Mouse (Mus musculus): ENCODE results near the gene Dnajb4. TPM values are rescaled to one million over a fixed set of nuclear protein-coding genes. Genes with fewer than 3 reads are reported as not detected.
"Not testable (repeated sequence)": the region's sequence is repeated elsewhere in the genome, so short reads cannot be mapped to it uniquely, and the experiment has no call there.

Dnajb4 gene
- polyA plus RNA-seq, 1 experiment from 2014 or later, result 33.7 TPM

DNA sequence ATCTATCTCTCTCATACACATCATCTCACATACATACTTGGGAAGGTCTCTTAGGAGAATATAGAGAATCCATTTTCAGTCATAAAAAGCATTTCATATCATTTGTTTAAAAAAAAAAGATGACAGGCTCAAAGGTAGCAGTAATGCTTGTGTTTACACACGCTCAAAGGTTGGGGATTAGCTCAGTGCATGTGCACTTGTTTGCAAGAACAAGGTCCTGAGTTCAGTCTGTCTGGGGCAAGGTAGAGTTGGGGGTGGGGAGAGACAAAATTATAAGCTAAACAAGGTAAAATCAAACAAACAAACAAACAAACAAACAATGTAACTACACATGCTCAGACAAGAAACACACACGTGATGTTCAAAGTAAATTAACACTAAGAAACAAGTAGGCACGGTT is 8.9 kb downstream of the Dnajb4 start:
- no peaks in the 10 kb centered on the region for H3K4me1 ChIP-seq (ENCODE audit: insufficient read depth)
- ATAC-seq (ENCODE audit: insufficient read depth) (no peak), DNase-seq (no peak)
- no peak overlapping the region for H3K4me2 ChIP-seq
- no peaks in the 10 kb centered on the region for H3K36me3 ChIP-seq (ENCODE audit: insufficient read depth)
- no peak overlapping the region for H3K27ac ChIP-seq (ENCODE audit: low read depth)
- no peaks in the 10 kb centered on the region for H3K27me3 ChIP-seq (ENCODE audit: insufficient read depth, low read length)
- no peak overlapping the region for H3K9ac ChIP-seq
- TF ChIP-seq CTCF (IDR thresholded peaks at IDR 0.05; ENCODE audit: low read depth), result no peak
- H3K9me3 ChIP-seq (ENCODE audit: low read depth, low read length), result no peaks in the 10 kb centered on the region
- 88% methylated on average over 3 of the region's 3 CpGs for whole genome bisulfite sequencing
- H3K4me3 ChIP-seq (ENCODE audit: low read depth, low read length), result no peak overlapping the region

DNA sequence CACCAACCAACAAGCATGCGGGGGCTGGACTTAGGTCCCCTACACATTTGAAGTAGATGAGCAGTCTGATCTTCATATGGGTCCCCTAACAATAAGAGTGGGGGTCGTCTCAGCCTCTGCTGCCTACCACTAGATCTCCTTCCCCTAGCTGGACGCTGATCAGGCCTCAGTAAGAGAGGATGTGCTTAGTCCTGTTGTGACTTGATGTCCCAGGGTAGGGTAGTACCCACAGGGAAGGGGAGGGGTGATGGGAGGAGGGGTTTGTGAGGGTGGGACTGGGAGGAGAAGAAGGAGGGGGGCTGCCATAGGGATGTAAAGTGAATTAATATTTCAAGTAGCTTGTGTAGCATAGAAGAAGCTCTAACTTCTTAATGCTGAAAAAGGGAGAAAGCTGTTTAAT is 11.0 kb downstream of the Dnajb4 start:
- H3K4me2 ChIP-seq, result no peak overlapping the region
- no peak overlapping the region for H3K4me3 ChIP-seq (ENCODE audit: low read depth, low read length)
- no peak overlapping the region for H3K27ac ChIP-seq (ENCODE audit: low read depth)
- DNase-seq, result no peak
- WGBS, result 60% methylated on average over 3 of the region's 3 CpGs
- no peaks in the 10 kb centered on the region for H3K27me3 ChIP-seq (ENCODE audit: insufficient read depth, low read length)
- no peaks in the 10 kb centered on the region for H3K4me1 ChIP-seq (ENCODE audit: insufficient read depth)
- no peak overlapping the region for H3K9ac ChIP-seq
- no peaks in the 10 kb centered on the region for H3K36me3 ChIP-seq (ENCODE audit: insufficient read depth)
- no peak for TF ChIP-seq CTCF (IDR thresholded peaks at IDR 0.05; ENCODE audit: low read depth)
- H3K9me3 ChIP-seq (ENCODE audit: low read depth, low read length), result no peaks in the 10 kb centered on the region
- no peak for ATAC-seq (ENCODE audit: insufficient read depth)

DNA sequence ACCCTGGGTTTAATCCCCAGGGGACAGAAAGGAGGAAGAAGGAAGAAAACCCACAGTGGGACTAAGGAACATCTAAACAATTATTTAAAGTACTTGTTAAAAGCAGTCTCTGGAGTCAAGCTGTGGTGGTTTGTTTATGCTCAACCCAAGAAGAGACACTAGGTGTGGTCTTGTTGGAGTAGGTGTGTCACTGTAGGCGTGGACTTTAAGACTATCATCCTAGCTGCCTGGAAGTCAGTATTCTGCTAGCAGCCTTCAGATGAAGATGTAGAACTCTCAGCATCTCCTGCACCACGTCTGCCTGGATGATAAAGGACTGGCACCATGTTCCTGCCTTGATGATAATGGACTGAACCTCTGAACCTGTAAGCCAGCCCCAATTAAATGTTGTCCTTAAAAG is 12.9 kb downstream of the Dnajb4 start:
- H3K36me3 ChIP-seq (ENCODE audit: insufficient read depth); H3K4me3 ChIP-seq (ENCODE audit: low read depth, low read length); H3K9me3 ChIP-seq (ENCODE audit: low read depth, low read length); ATAC-seq (ENCODE audit: insufficient read depth); H3K27me3 ChIP-seq (ENCODE audit: insufficient read depth, low read length); H3K27ac ChIP-seq (ENCODE audit: low read depth); H3K9ac ChIP-seq; H3K4me1 ChIP-seq (ENCODE audit: insufficient read depth); DNase-seq; H3K4me2 ChIP-seq: not testable (repeated sequence)
- 24% methylated on average over 2 of the region's 2 CpGs for WGBS

DNA sequence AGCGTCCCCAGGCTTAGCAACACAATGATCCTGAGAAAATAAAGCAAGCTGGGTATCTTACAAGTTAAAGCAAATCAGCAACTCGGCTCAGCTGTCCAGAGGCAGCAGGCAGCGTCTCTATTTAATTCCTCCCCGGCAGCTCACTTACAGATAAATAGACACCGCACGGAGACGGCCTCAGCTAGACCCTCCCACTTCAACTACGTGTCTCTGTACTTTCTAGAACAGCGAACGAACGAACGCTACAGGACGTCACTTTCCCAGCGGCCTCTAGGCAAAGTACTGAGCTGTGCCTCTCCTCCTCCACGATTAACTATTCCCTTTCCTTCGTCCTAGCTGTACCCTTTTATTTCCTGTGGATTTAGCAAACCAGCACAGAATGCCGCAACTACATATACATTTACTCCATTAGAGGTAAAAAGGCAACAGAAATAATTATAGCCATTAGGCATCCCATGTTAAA is 16.4 kb downstream of the Dnajb4 start:
- Histone ChIP-seq H3K4me3 (ENCODE audit: low read depth, low read length) (peak overlapping the region; percentile 45), H3K27me3 (ENCODE audit: insufficient read depth, low read length) (no peaks in the 10 kb centered on the region), H3K9ac (peak overlapping the region; percentile 69), H3K4me2 (peak overlapping the region; percentile 58), H3K27ac (ENCODE audit: low read depth) (peak overlapping the region; percentile 92), H3K4me1 (ENCODE audit: insufficient read depth) (peaks cover 13% of the 10 kb centered on the region), H3K36me3 (ENCODE audit: insufficient read depth) (no peaks in the 10 kb centered on the region), H3K9me3 (ENCODE audit: low read depth, low read length) (no peaks in the 10 kb centered on the region)
- WGBS, result under 1% methylated on average over 17 of the region's 17 CpGs
- TF ChIP-seq CTCF (IDR thresholded peaks at IDR 0.05; ENCODE audit: low read depth), result no peak
- DNase-seq (peak; percentile 97), ATAC-seq (ENCODE audit: insufficient read depth) (peak; percentile 95)

DNA sequence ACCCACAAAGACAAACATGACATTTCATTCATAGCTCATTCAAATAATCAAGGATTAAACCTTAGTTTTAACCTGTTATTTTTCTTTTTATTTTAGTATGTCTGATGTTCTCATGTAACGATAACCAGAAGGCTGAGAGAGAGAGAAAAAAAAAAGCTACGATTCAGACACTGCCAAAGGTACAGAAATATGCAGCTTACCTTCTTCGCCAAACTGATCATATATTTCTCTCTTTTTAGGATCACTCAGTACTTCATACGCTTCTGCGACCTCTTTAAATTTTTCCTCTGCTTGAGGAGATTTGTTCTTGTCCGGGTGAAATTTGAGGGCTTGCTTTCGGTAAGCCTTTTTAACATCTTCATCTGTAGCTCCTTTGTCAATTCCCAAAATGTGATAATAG is 16.9 kb downstream of the Dnajb4 start:
- H3K36me3 ChIP-seq (ENCODE audit: insufficient read depth), result no peaks in the 10 kb centered on the region
- DNase-seq (no peak), ATAC-seq (ENCODE audit: insufficient read depth) (no peak)
- TF ChIP-seq CTCF (IDR thresholded peaks at IDR 0.05; ENCODE audit: low read depth), result no peak
- peak overlapping the region; percentile 58 for H3K4me2 ChIP-seq
- peaks cover 15% of the 10 kb centered on the region for H3K4me1 ChIP-seq (ENCODE audit: insufficient read depth)
- H3K27ac ChIP-seq (ENCODE audit: low read depth), result peak overlapping the region; percentile 92
- H3K4me3 ChIP-seq (ENCODE audit: low read depth, low read length), result peak overlapping the region; percentile 45
- H3K27me3 ChIP-seq (ENCODE audit: insufficient read depth, low read length), result no peaks in the 10 kb centered on the region
- WGBS, result 0% methylated on average over 7 of the region's 7 CpGs
- no peaks in the 10 kb centered on the region for H3K9me3 ChIP-seq (ENCODE audit: low read depth, low read length)
- H3K9ac ChIP-seq, result peak overlapping the region; percentile 69

DNA sequence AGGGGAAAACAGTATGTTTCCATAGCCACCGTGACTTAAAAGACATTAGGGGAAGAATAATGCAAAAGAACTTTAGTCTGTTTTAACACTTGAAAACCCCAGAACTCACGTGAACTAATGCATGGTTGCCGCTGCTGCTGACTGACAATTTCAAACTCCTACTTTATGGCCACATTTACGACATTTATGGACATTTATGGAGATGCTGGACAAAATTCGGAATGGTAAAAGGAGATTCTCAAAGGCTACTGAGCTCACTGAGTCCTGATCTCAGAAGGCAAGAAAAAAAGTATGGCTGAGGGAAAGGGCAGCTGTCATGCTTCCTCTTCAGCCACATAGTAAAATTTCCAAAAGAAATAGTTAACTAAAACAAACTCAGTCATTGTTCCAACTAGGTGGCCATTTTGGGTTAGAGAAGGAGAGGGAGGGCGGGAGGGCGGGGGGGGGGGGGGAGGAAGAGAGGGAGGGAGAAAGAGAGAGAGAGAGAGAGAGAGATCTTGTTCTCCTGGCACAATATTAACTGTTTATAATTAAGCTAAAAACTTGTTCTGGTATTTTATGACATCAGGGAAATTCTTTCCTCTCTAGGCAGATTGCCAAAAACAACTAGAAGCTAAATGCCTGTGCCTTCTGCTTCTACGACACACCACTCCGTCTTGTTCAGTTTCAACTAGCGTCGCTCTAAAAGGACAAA is 17.7 kb downstream of the Dnajb4 start:
- ATAC-seq (ENCODE audit: insufficient read depth) (peak; percentile 22; the same call in 1 of the 2 replicates), DNase-seq (peak; percentile 94)
- no peak for TF ChIP-seq CTCF (IDR thresholded peaks at IDR 0.05; ENCODE audit: low read depth)
- Histone ChIP-seq H3K36me3 (ENCODE audit: insufficient read depth) (no peaks in the 10 kb centered on the region), H3K27me3 (ENCODE audit: insufficient read depth, low read length) (no peaks in the 10 kb centered on the region), H3K4me1 (ENCODE audit: insufficient read depth) (peaks cover 15% of the 10 kb centered on the region), H3K4me3 (ENCODE audit: low read depth, low read length) (peak overlapping the region; percentile 45), H3K27ac (ENCODE audit: low read depth) (peak overlapping the region; percentile 97), H3K9me3 (ENCODE audit: low read depth, low read length) (no peaks in the 10 kb centered on the region), H3K4me2 (peak overlapping the region; percentile 74), H3K9ac (peak overlapping the region; percentile 68)
- 6% methylated on average over 11 of the region's 11 CpGs for WGBS

DNA sequence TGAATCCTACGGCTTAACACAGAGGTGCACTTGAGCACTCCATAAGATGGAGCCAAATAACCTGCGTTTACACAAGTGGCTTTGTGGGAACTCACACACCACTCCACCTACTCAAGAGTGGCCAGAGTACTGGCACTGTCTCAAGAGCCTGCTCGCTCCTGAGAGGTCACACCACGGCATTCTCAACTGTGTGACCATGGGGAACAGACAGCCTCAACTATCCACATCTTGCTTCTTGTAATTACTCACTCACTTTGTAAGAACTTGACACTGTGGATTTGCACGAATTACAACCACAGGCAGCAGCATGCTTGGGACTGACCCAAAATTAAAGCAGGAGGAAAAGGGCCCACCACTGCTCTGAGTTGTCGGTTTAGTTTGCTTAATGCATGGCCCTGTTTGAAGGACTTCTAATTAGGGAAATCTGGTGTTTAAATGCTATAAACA is 18.3 kb downstream of the Dnajb4 start:
- WGBS, result 3% methylated on average over 6 of the region's 6 CpGs
- ATAC-seq (ENCODE audit: insufficient read depth) (peak; percentile 82), DNase-seq (peak; percentile 81)
- Histone ChIP-seq H3K4me2 (peak overlapping the region; percentile 74), H3K4me3 (ENCODE audit: low read depth, low read length) (peak overlapping the region; percentile 45), H3K4me1 (ENCODE audit: insufficient read depth) (peaks cover 15% of the 10 kb centered on the region), H3K36me3 (ENCODE audit: insufficient read depth) (no peaks in the 10 kb centered on the region), H3K9me3 (ENCODE audit: low read depth, low read length) (no peaks in the 10 kb centered on the region), H3K27me3 (ENCODE audit: insufficient read depth, low read length) (no peaks in the 10 kb centered on the region), H3K27ac (ENCODE audit: low read depth) (peak overlapping the region; percentile 97), H3K9ac (peak overlapping the region; percentile 68)
- TF ChIP-seq CTCF (IDR thresholded peaks at IDR 0.05; ENCODE audit: low read depth), result no peak
